Mouse (Mus musculus): Measurements from ENCODE around the gene Cdc42se1. TPM values are rescaled to one million over a fixed set of nuclear protein-coding genes. Genes with fewer than 3 reads are reported as not detected.

Cdc42se1 gene
- polyA plus RNA-seq, 1 experiment from 2014 or later = 72.9 TPM

GRCm38 (mm10) chr3:95276428-95276934 lies 47.9 kb downstream of the Cdc42se1 start:
- Histone ChIP-seq H3K36me3 (ENCODE audit: control insufficient read depth, insufficient read depth) (no peaks in the 10 kb centered on the region), H3K4me3 (replicated peaks; ENCODE audit: low read length) (no peak overlapping the region), H3K4me1 (replicated peaks; ENCODE audit: control insufficient read depth, insufficient read depth, low read length) (peaks cover 6% of the 10 kb centered on the region), H3K9ac (replicated peaks; ENCODE audit: low read depth, low read length) (no peak overlapping the region), H3K27ac (ENCODE audit: low read length) (no peak overlapping the region), H3K4me2 (ENCODE audit: low read length) (no peak overlapping the region), H3K9me3 (ENCODE audit: control insufficient read depth, low read length) (no peaks in the 10 kb centered on the region), H3K27me3 (replicated peaks; ENCODE audit: control insufficient read depth, insufficient read depth, low read length) (no peaks in the 10 kb centered on the region)
- 85% methylated on average over 5 of the region's 5 CpGs for WGBS
- ATAC-seq = no peak

- H3K4me2 ChIP-seq (ENCODE audit: low read length) = no peak overlapping the region
- 97% methylated on average over 1 of the region's 1 CpGs for WGBS
- H3K27me3 ChIP-seq (replicated peaks; ENCODE audit: control insufficient read depth, insufficient read depth, low read length) = no peaks in the 10 kb centered on the region
- no peak for ATAC-seq
- peaks cover 6% of the 10 kb centered on the region for H3K4me1 ChIP-seq (replicated peaks; ENCODE audit: control insufficient read depth, insufficient read depth, low read length)
- H3K9ac ChIP-seq (replicated peaks; ENCODE audit: low read depth, low read length) = no peak overlapping the region
- no peak overlapping the region for H3K4me3 ChIP-seq (replicated peaks; ENCODE audit: low read length)
- H3K9me3 ChIP-seq (ENCODE audit: control insufficient read depth, low read length) = no peaks in the 10 kb centered on the region
- no peak overlapping the region for H3K27ac ChIP-seq (ENCODE audit: low read length)
- no peaks in the 10 kb centered on the region for H3K36me3 ChIP-seq (ENCODE audit: control insufficient read depth, insufficient read depth)
These were observed 48.6 kb downstream of the Cdc42se1 start for GRCm38 (mm10) chr3:95277149-95277551.

- Histone ChIP-seq H3K27ac (ENCODE audit: low read length) (peak overlapping the region; percentile 47), H3K9ac (replicated peaks; ENCODE audit: low read depth, low read length) (peak overlapping the region; percentile 67), H3K4me2 (ENCODE audit: low read length) (peak overlapping the region; percentile 93), H3K4me3 (replicated peaks; ENCODE audit: low read length) (peak overlapping the region; percentile 57), H3K36me3 (ENCODE audit: control insufficient read depth, insufficient read depth) (no peaks in the 10 kb centered on the region), H3K27me3 (replicated peaks; ENCODE audit: control insufficient read depth, insufficient read depth, low read length) (no peaks in the 10 kb centered on the region), H3K9me3 (ENCODE audit: control insufficient read depth, low read length) (no peaks in the 10 kb centered on the region), H3K4me1 (replicated peaks; ENCODE audit: control insufficient read depth, insufficient read depth, low read length) (peaks cover 24% of the 10 kb centered on the region)
- no peak for ATAC-seq
- WGBS = 22% methylated on average over 8 of the region's 8 CpGs
These were observed 52.2 kb downstream of the Cdc42se1 start for GRCm38 (mm10) chr3:95280747-95281146.

DNA sequence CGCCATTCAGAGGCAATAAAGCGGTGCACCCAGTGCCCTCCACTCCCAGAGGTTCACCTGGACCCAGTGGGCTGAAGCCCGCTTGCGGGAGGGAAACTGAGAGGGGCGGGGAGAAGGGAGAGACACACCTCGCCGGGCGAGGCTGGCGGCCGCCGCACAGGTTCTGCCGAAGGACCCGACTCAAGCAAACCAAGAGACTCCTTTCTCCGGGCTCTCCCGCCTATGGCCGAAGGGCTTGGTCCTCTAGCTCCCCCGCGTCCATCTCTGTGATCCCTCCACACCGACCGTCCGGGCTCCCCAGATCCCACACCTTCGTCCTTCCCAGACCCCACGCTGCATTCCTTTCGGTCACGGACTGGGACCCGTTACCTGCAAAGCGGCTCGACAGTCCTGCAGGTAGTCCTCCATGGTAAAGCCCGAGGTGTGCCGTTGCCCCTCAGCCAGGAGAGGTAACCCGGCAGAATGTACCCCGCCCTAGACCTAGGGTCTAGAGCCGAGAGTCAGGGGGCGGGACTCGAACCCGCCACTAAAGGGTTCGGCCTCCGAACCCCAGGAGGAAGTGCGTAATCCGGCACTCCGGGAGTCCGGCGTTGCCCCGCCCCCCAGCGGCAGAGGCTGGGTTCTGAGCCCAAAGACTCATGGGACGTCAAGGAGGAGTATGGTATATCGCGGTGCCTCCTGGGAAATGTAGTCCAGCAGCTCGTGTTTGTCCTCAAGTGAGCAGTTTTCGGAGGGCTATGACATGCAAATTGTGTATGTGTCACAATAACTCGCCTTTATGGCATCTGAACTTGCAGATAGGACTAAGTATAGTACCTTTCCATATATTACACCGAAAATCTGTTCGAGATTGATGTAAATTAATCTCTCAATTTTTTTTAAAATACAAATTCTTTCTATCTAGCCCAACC lies 52.9 kb downstream of the Cdc42se1 start, which contains the start of the genes Mindy1 and Prune1:
Gene Mindy1, plus strand, starts transcription at position 130 of the 911 bp plus-strand sequence.
Gene Prune1, minus strand, starts transcription at position 861 of the 911 bp plus-strand sequence.
- H3K27me3 ChIP-seq (replicated peaks; ENCODE audit: control insufficient read depth, insufficient read depth, low read length) = no peaks in the 10 kb centered on the region
- H3K4me2 ChIP-seq (ENCODE audit: low read length) = peak within 1 kb of the TSS; percentile 93
- peaks cover 24% of the 10 kb centered on the region for H3K4me1 ChIP-seq (replicated peaks; ENCODE audit: control insufficient read depth, insufficient read depth, low read length)
- H3K27ac ChIP-seq (ENCODE audit: low read length) = peak within 1 kb of the TSS; percentile 96
- no peaks in the 10 kb centered on the region for H3K36me3 ChIP-seq (ENCODE audit: control insufficient read depth, insufficient read depth)
- peak; percentile 95 for ATAC-seq
- peak within 1 kb of the TSS; percentile 91 for H3K9ac ChIP-seq (replicated peaks; ENCODE audit: low read depth, low read length)
- H3K9me3 ChIP-seq (ENCODE audit: control insufficient read depth, low read length) = no peaks in the 10 kb centered on the region
- WGBS = under 1% methylated on average over 53 of the region's 53 CpGs
- H3K4me3 ChIP-seq (replicated peaks; ENCODE audit: low read length) = peak within 1 kb of the TSS; percentile 85

- H3K4me2 ChIP-seq (ENCODE audit: low read length) = peak overlapping the region; percentile 93
- peak overlapping the region; percentile 91 for H3K9ac ChIP-seq (replicated peaks; ENCODE audit: low read depth, low read length)
- peak overlapping the region; percentile 96 for H3K27ac ChIP-seq (ENCODE audit: low read length)
- H3K4me3 ChIP-seq (replicated peaks; ENCODE audit: low read length) = peak overlapping the region; percentile 85
- no peaks in the 10 kb centered on the region for H3K27me3 ChIP-seq (replicated peaks; ENCODE audit: control insufficient read depth, insufficient read depth, low read length)
- no peaks in the 10 kb centered on the region for H3K36me3 ChIP-seq (ENCODE audit: control insufficient read depth, insufficient read depth)
- under 1% methylated on average over 11 of the region's 11 CpGs for WGBS
- no peaks in the 10 kb centered on the region for H3K9me3 ChIP-seq (ENCODE audit: control insufficient read depth, low read length)
- H3K4me1 ChIP-seq (replicated peaks; ENCODE audit: control insufficient read depth, insufficient read depth, low read length) = peaks cover 24% of the 10 kb centered on the region
- ATAC-seq = no peak
These were observed 53.9 kb downstream of the Cdc42se1 start for GRCm38 (mm10) chr3:95282381-95282864.

- peak overlapping the region; percentile 85 for H3K4me3 ChIP-seq (replicated peaks; ENCODE audit: low read length)
- peak overlapping the region; percentile 91 for H3K9ac ChIP-seq (replicated peaks; ENCODE audit: low read depth, low read length)
- no peaks in the 10 kb centered on the region for H3K9me3 ChIP-seq (ENCODE audit: control insufficient read depth, low read length)
- peaks cover 24% of the 10 kb centered on the region for H3K4me1 ChIP-seq (replicated peaks; ENCODE audit: control insufficient read depth, insufficient read depth, low read length)
- ATAC-seq = peak; percentile 71
- H3K27me3 ChIP-seq (replicated peaks; ENCODE audit: control insufficient read depth, insufficient read depth, low read length) = no peaks in the 10 kb centered on the region
- peak overlapping the region; percentile 96 for H3K27ac ChIP-seq (ENCODE audit: low read length)
- H3K36me3 ChIP-seq (ENCODE audit: control insufficient read depth, insufficient read depth) = 0 out of 2 replicates have a peak, but pooled peaks cover 3% of the 10 kb centered on the region
- WGBS = under 1% methylated on average over 51 of the region's 51 CpGs
- H3K4me2 ChIP-seq (ENCODE audit: low read length) = peak overlapping the region; percentile 93
These were observed 54.5 kb downstream of the Cdc42se1 start for GRCm38 (mm10) chr3:95282865-95283588.

DNA sequence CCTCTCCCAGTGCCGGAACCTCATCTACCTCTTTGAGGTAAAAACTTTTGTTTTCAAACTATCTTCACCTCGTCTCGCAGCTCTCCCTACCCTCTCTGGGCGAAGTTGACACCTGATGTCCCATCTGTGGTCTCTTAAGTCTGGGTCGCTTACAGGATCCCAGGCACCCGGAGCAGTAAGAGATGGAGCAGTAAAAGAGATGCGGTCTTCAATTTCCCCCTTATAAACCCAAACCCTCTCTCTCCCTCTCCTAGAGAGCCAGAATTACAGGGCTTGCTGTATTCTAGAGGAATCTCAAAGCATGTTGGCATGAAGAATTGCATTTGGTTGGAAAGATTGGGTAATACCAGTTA lies 55.0 kb downstream of the Cdc42se1 start:
- peaks cover 6% of the 10 kb centered on the region; the same call in 1 of the 2 replicates for H3K36me3 ChIP-seq (ENCODE audit: control insufficient read depth, insufficient read depth)
- no peaks in the 10 kb centered on the region for H3K27me3 ChIP-seq (replicated peaks; ENCODE audit: control insufficient read depth, insufficient read depth, low read length)
- peaks cover 24% of the 10 kb centered on the region for H3K4me1 ChIP-seq (replicated peaks; ENCODE audit: control insufficient read depth, insufficient read depth, low read length)
- H3K9me3 ChIP-seq (ENCODE audit: control insufficient read depth, low read length) = no peaks in the 10 kb centered on the region
- ATAC-seq = no peak
- H3K27ac ChIP-seq (ENCODE audit: low read length) = peak overlapping the region; percentile 96
- peak overlapping the region; percentile 91 for H3K9ac ChIP-seq (replicated peaks; ENCODE audit: low read depth, low read length)
- H3K4me3 ChIP-seq (replicated peaks; ENCODE audit: low read length) = peak overlapping the region; percentile 85
- 1% methylated on average over 7 of the region's 7 CpGs for WGBS
- H3K4me2 ChIP-seq (ENCODE audit: low read length) = peak overlapping the region; percentile 93

DNA sequence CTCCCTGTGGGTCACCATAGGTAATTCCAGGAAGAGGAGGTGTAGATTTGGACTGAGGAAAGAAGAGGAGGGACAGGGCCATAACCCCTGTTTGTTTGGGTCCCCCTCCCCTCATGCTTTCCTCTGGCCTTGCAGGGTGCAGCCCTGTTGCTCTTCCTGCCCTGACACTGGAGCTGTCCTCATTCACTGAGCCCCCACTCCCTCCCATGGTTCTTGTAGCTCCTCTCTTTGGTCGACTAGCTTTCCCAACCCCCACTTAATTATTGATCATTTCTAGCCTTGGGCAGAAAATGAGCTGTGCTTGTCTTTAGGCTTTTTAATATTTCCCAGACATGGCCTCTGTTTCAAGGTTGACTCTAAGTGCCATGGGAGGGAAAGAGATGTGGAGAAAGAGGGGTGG lies 55.5 kb downstream of the Cdc42se1 start:
- Histone ChIP-seq H3K27me3 (replicated peaks; ENCODE audit: control insufficient read depth, insufficient read depth, low read length) (no peaks in the 10 kb centered on the region), H3K9me3 (ENCODE audit: control insufficient read depth, low read length) (no peaks in the 10 kb centered on the region), H3K27ac (ENCODE audit: low read length) (no peak overlapping the region), H3K4me3 (replicated peaks; ENCODE audit: low read length) (peak overlapping the region; percentile 85), H3K4me2 (ENCODE audit: low read length) (peak overlapping the region; percentile 93), H3K9ac (replicated peaks; ENCODE audit: low read depth, low read length) (peak overlapping the region; percentile 91), H3K36me3 (ENCODE audit: control insufficient read depth, insufficient read depth) (peaks cover 6% of the 10 kb centered on the region; the same call in 1 of the 2 replicates), H3K4me1 (replicated peaks; ENCODE audit: control insufficient read depth, insufficient read depth, low read length) (peaks cover 24% of the 10 kb centered on the region)
- WGBS = 26% methylated on average over 1 of the region's 1 CpGs
- ATAC-seq = no peak

All from forebrain, embryonic 16.5 days (tissue).